Mouse (Mus musculus) fibroblast of lung, adult 2 months (primary cell): Measurements from ENCODE around the gene Pip4k2b.

ENCODE experiments used
- DNase-seq: peaks from one replicate; pipeline ENCODE4 v3.0.0-alpha.2; 2011; ENCODE audit warnings: low read depth

The Pip4k2b gene

GRCm38 (mm10) chr11:97694921-97695711, 49.4 kb downstream of the Pip4k2b start:
- peak; percentile 36 for DNase-seq

DNA sequence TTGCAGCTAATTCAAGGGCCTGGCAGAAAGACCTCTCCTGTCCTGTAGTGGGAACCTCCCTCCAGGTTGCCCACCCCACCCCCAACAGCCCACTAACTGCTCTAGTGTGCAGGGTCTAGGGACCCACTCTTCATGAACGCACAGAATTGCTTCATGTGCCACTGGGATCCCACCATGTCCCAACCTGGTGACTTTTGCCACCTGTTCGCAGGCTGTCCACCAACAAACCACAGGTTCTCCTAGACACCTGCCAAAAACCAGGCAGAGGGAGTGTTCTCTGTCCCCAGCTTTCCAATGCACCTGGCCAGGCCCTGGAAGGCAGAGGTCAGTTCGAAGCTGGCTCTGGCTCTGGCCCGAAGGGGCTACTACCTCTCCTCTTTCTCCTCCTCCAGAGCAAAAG, 50.1 kb downstream of the Pip4k2b start:
- DNase-seq, result no peak

- DNase-seq, result no peak
These were observed 54.6 kb downstream of the Pip4k2b start for GRCm38 (mm10) chr11:97689861-97690260.

GRCm38 (mm10) chr11:97687061-97687460, 57.4 kb downstream of the Pip4k2b start:
- no peak for DNase-seq

- no peak for DNase-seq
These were observed 58.1 kb downstream of the Pip4k2b start for GRCm38 (mm10) chr11:97686322-97686908.

DNA sequence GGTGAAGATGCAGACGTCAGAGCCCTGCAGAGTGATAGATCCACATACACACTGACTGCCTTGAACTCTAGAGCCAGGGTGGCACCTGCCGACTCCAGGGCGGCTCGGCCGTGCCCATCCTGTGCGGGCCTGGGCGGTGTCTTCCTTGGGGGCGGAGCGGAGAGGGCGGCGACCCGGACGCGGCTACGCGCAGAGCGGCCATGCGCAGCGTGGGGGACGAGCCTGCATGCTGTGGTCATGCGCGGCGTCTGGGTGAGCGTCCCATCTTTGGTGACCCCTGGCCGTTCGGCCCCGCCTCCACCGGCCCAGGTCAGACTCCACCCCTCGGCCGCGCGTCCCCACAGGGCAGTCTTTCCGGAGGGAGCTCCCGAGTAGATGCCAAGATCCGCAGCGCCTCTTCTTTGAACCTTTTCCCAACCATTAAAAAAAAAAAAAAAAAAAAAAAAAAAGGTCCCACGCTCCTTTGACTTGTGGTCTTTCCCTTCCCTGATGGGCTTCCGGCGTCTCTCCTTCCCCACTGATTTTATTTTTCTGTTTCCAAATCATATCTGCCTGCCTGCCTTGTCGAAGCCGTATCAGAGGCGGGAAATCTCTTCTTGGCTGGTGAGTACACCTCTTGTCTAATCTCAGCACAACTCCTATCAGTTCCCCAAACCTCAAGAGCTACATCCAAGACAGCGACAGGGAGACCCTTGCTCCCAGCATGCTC, 58.7 kb downstream of the Pip4k2b start, which contains the start of gene Cisd3:
TSS of gene Cisd3 (plus strand) at position 214 of the 709 bp plus-strand sequence.
- DNase-seq, result peak; percentile 49

GRCm38 (mm10) chr11:97684766-97685165, 59.7 kb downstream of the Pip4k2b start:
- DNase-seq, result no peak

- no peak for DNase-seq
These were observed 60.3 kb downstream of the Pip4k2b start for GRCm38 (mm10) chr11:97684063-97684680.

- DNase-seq, result no peak
These were observed 61.9 kb downstream of the Pip4k2b start for GRCm38 (mm10) chr11:97682504-97683055.

DNA sequence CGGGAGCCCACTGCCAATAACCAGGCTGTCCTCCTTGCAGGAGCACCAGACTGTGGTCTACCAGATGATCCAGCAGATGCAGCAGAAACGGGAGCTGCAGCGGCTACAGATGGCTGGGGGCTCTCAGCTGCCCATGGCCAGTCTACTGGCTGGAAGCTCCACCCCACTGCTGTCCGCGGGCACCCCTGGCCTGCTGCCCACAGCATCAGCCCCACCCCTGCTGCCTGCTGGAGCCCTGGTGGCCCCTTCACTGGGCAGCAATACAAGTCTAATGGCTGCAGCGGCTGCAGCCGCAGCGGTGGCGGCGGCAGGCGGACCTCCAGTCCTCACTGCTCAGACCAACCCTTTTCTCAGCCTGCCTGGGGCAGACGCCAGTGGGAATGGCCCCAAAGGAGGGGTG, 64.1 kb downstream of the Pip4k2b start:
- DNase-seq, result no peak

DNA sequence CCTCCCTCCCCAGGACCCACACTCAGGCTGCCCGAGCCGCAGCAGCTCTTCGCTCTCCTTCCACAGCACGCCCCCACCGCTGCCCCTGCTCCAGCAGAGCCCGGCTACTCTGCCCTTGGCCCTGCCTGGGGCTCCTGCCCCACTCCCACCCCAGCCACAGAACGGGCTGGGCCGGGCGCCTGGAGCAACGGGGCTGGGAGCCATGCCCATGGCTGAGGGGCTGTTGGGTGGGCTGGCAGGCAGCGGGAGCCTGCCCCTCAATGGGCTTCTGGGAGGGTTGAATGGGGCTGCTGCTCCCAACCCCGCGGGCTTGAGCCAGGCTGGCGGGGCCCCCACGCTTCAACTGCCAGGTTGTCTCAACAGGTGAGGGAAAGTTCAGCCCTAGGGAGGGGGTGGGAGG, 66.2 kb downstream of the Pip4k2b start:
- no peak for DNase-seq

DNA sequence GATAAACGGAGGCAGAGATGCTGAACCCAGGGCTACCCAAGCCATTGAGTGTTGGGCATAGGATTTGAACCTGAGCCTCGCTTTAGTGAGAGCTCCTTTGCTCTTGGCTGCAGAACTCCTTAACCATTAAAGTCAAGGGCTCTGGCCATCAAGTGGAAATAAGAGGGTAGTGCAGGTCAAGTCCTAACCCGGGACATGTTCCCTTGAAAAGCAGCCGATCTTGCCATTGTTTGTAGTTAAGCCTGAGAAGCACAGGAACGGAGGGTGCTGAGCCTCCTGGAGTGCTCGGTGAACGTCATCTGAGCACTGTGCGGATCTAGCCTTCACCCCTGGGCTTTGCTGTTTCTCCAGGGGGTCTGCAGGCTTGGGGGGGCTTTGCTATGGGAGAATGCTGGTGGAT, 66.7 kb downstream of the Pip4k2b start:
- no peak for DNase-seq

DNA sequence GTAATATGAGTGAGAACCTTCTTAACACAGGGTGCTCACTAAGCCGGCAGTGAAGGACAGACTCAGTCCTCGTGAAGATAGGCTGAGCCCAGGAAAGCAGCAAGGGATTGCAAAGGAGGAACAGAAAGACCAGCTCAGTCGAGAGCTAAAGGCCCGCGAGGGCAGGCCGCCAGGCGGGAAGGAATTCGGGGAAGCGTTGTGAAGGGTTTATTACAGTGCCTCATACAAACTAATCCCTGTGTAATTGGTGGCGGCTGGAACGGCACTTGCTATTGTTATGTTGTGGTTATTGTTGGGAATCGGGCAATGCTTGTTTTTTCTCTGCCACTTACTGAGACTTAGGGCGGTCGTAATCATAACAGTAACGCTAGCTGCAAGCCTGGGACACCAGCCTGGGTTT, 67.1 kb downstream of the Pip4k2b start:
- no peak for DNase-seq

DNA sequence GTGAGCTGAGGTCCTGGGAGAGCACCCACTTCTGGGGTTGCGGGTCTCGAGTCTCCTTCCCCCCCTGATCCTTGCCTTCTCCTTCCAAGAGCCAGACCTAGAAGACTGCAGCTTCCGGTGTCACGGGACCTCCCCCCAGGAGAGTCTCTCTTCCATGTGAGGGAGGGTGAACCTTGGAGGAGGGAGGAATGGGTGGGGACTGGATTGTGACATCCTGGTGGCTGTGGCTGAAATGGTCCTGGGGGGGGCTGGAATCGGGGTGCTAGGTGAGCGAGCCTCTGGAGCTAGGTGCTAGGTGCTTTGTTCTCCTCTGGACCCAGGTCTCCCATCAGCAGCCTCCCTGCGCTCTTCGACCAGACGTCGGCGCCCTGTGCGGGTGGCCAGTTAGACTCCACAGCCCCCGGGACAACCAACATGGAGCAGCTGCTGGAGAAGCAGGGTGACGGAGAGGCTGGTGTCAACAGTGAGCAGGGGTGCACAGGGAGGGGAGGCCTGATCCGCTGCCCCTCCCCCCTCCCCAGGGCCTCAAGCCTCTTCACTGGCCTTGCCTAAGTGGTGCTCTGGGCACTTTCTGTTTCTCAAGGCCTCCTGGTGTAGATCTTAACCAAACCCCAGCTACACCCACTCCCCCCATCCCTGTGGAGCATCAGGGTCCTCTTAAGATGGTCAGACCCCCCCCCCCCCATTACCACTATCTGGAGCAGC, 68.3 kb downstream of the Pip4k2b start:
- no peak for DNase-seq

- DNase-seq, result no peak
These were observed 71.4 kb downstream of the Pip4k2b start for GRCm38 (mm10) chr11:97673148-97673547.

DNA sequence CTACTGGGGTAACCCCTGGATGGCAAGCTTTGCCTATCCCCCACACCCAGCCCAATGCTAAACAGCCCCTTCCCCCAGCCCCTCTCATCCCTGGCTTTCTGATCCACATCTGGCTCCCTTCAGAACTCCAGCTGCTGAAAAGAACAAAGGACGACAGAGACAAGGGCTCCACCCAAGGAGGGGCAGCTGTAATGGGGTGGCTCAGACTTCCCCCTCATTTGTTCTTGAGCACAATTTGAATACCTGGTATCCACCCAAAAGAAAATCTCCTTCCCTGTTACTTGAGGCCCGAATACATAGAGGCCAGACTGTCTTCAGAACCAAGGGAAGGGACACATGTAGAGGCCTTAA, 73.4 kb downstream of the Pip4k2b start:
- DNase-seq, result no peak

DNA sequence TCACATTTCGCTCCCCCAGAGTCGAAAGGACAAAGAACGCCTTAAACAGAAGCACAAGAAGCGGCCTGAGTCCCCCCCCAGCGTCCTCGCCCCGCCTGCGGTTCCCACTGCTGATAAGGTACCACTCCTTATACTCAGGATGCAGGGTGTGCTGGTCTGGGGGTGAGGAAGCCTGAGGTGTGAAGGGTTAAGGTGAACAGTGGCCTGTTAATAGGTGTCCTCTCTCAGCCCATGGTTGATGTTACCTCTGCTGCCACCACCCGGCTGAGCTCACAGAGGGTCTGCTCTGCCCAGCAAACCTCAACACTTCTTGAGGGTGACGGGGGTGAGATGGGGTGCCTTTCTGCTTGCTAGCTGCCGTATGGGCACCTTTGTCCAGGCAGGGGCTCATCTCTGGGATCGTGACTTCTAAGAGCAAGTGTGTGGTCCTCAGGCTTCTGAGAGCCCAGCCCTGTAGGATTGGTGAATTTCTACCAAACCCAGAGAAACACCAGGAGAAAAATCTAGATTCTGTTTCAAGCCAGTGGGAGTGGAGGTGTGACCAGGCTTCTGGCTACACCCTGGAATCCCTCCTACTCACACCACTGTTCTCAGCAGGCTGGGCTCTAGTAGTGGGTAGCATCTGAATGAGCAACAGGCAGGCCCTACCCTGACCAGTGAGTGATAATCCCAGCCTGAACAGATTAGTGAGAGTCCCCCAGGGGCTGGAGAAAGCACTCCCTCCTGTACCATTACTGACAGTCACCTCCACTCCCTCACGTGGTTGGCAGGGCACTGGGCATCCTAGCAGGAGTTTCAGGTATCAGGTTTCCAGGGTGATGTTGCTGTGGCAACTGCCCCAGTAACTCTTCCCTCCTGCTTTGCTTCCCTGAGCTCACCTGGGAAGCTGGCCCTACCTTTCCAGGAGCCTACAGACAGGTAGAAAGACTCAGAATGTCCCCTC, 74.0 kb downstream of the Pip4k2b start:
- DNase-seq, result no peak

DNA sequence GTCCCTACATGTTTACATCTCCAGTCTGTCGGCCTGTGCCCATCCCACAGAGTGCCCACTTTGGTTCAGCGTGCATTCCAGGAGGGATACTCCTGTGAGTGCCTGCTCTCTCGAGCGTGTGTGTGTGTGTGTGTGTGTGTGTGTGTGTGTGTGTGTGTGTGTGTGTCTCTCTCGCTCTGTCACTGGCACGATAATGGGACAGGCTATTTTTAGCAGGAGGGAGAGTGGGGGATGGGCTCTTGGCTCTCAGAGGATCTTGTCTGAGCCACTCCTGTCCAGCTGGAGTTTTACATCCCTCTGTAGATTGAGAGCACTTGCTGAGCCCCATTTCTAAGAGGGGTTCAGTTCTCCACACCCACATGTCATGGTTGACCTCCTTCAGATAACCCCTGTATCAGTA, 74.7 kb downstream of the Pip4k2b start:
- DNase-seq, result no peak

GRCm38 (mm10) chr11:97669268-97669667, 75.2 kb downstream of the Pip4k2b start:
- DNase-seq, result no peak

DNA sequence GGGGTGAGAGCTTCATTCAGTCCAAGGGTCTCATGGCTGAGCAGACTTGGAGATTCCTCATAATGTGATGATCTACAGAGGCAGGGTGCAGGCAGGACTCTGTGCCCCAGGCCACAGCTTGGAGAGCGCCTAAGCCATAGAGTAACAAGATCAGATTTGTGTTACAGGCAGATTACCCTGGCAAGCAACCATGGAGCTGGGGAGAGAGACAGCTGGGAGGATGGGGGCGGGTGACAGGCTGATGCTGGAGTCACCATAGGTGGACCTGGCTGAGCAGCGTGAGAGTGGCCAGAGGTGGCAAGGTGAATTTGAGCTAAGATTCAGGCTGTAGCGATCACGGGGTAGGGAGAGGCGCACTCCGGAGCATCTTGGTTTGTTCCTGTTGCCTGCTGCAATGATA, 76.3 kb downstream of the Pip4k2b start:
- DNase-seq, result no peak

- DNase-seq, result no peak
These were observed 77.7 kb downstream of the Pip4k2b start for GRCm38 (mm10) chr11:97666794-97667193.
